In genomic region chr6:91186161-91186931, GRCm38 (mm10) we compare ENCODE assay signal across 10 mouse cellular contexts. TPM values are rescaled to one million over a fixed set of nuclear protein-coding genes. Genes with fewer than 3 reads are reported as not detected.
A peak's percentile ranks its signal among the peaks of the same experiment; 100 is the strongest.
DNase-seq lines count a peak whose midpoint lies in the region; ATAC-seq lines count a peak whose summit lies in the region.
"Had no signal": no experiment of that assay in that cellular context is flagged by ENCODE, and none has a peak within 500 bp of the region (broad histone marks: within the 10 kb centered on the region; RNA-seq: fewer than 3 reads in every experiment).

No protein-coding gene starts in this region.

- DNase-seq in ES-CJ7 (ENCODE audit: low read depth, low spot score) (peak; percentile 31), liver (peak; percentile 58), MN1 (ENCODE audit: low spot score) (no peak)
- peak; percentile 36 to 73 for DNase-seq in spleen, postnatal 4 days (ENCODE audit: low spot score in 2 of 2)
- DNase-seq in right cerebral cortex, postnatal 36 days (ENCODE audit: low spot score in 2 of 2): no peak
- DNase-seq in heart, postnatal 10 days: no peak
- DNase-seq: adrenal gland, postnatal 25 days had no signal

- no peak overlapping the region for H3K4me3 ChIP-seq in intestine, embryonic 15.5 days (replicated peaks)
- no peak overlapping the region for H3K4me3 ChIP-seq in intestine, embryonic 16.5 days (ENCODE audit: low read length)

- no peaks in the 10 kb centered on the region for H3K4me1 ChIP-seq in intestine, embryonic 15.5 days (replicated peaks)
- H3K4me1 ChIP-seq in intestine, embryonic 16.5 days (ENCODE audit: control insufficient read depth, insufficient read depth, low read length): no peaks in the 10 kb centered on the region

- H3K36me3 ChIP-seq in intestine, embryonic 15.5 days: no peaks in the 10 kb centered on the region
- no peaks in the 10 kb centered on the region for H3K36me3 ChIP-seq in intestine, embryonic 16.5 days (ENCODE audit: control insufficient read depth, insufficient read depth, low read length)

- intact Hi-C loops in heart, postnatal 10 days (cut with DNase I): no loop called here

- H3K27me3 ChIP-seq in intestine, embryonic 15.5 days (replicated peaks): no peaks in the 10 kb centered on the region
- no peaks in the 10 kb centered on the region for H3K27me3 ChIP-seq in intestine, embryonic 16.5 days (replicated peaks; ENCODE audit: control insufficient read depth, insufficient read depth, low read length)

- no peak overlapping the region for H3K9ac ChIP-seq in intestine, embryonic 15.5 days
- no peak overlapping the region for H3K9ac ChIP-seq in intestine, embryonic 16.5 days (ENCODE audit: low read depth, low read length)

- no peaks in the 10 kb centered on the region for H3K9me3 ChIP-seq in intestine, embryonic 15.5 days
- no peaks in the 10 kb centered on the region for H3K9me3 ChIP-seq in intestine, embryonic 16.5 days (ENCODE audit: control insufficient read depth, low read length)

- 0 out of 2 replicates have a peak, but pooled peaks have one; percentile 43 for ATAC-seq in intestine, embryonic 15.5 days
- ATAC-seq in intestine, embryonic 16.5 days: no peak
- ATAC-seq: forebrain, embryonic 16.5 days had no signal

- H3K27ac ChIP-seq in intestine, embryonic 15.5 days: no peak overlapping the region
- H3K27ac ChIP-seq in intestine, embryonic 16.5 days (ENCODE audit: low read length): no peak overlapping the region

- 61% methylated on average over 4 of the region's 4 CpGs for WGBS in intestine, embryonic 15.5 days
- 55% methylated on average over 4 of the region's 4 CpGs for WGBS in intestine, embryonic 16.5 days

- H3K4me2 ChIP-seq in intestine, embryonic 15.5 days (replicated peaks): no peak overlapping the region
- no peak overlapping the region for H3K4me2 ChIP-seq in intestine, embryonic 16.5 days (ENCODE audit: low read depth, low read length)

RNA-seq across cellular contexts. Expression of gene Fbln2, which starts 25.9 kb away (rescaled TPM):
- 51.8 and 56.9 TPM in 2 replicates for polyA plus RNA-seq in intestine, embryonic 15.5 days (2015; fragmentation: Nextera tagmentation; extraction: Ambion mirVana)
- 43.6 and 51.0 TPM in 2 replicates for polyA plus RNA-seq in intestine, embryonic 16.5 days (2015; fragmentation: Nextera tagmentation; extraction: Ambion mirVana)
- 100 to 1,000 TPM; 143 to 154 TPM for total RNA-seq in heart, postnatal 10 days (2021)

RNA-seq across cellular contexts. Expression of gene Hdac11, which starts 29.9 kb away (rescaled TPM):
- polyA plus RNA-seq in intestine, embryonic 15.5 days (2015; fragmentation: Nextera tagmentation; extraction: Ambion mirVana): 8.7 and 10.4 TPM in 2 replicates
- 7.7 and 9.0 TPM in 2 replicates for polyA plus RNA-seq in intestine, embryonic 16.5 days (2015; fragmentation: Nextera tagmentation; extraction: Ambion mirVana)
- 10 to 100 TPM in 1 of 2 experiments, 1 to 10 TPM in 1; 9.4 to 12.6 TPM for total RNA-seq in heart, postnatal 10 days (2021)

Comparison
In these comparisons a context has a peak if more than half of its experiments do, and no peak if none do; other contexts are left out.
1. DNase-seq: peak in ES-CJ7 (single experiment), liver (single experiment) and spleen, postnatal 4 days (2 of 2); none in right cerebral cortex, postnatal 36 days (0 of 2), MN1 (single experiment) and heart, postnatal 10 days (0 of 2).